Mouse (Mus musculus) lung, adult 2 months (tissue): ENCODE results near the gene Naa30. TPM values are rescaled to one million over a fixed set of nuclear protein-coding genes. Genes with fewer than 3 reads are reported as not detected.

Experiments
- DNase-seq: peaks from one replicate; pipeline ENCODE4 v3.0.0; 2022
- H3K4me1 ChIP-seq: fragments of 200-500 bp; 2 replicates; pipeline ENCODE4 v1.6.1; 2011; ENCODE audit warnings: low read length; ENCODE audit not compliant: control insufficient read depth, insufficient read depth
- H3K4me3 ChIP-seq: fragments of 200-500 bp; replicated peaks from 2 replicates; pipeline ENCODE3; 2011; ENCODE audit warnings: low read depth, mild to moderate bottlenecking, control low read depth, low read length; ENCODE audit errors: extremely low read depth
- CTCF ChIP-seq: fragments of 200-500 bp; IDR thresholded peaks from 2 replicates; pipeline ENCODE4 v1.5.1; 2011; ENCODE audit warnings: mild to moderate bottlenecking, low read length, control low read depth; ENCODE audit not compliant: insufficient read depth
- POLR2A ChIP-seq: fragments of 200-500 bp; IDR thresholded peaks from 2 replicates; pipeline ENCODE4 v1.6.1; 2011; ENCODE audit warnings: low read depth, mild to moderate bottlenecking, control low read depth, low read length, borderline replicate concordance; ENCODE audit errors: extremely low read depth
- WGBS: fragments of 180-500 bp; shearing (Covaris S2); methylation state at CpG from one replicate; pipeline ENCODE4 v1.1.7; 2018; 5-methylcytosine and 5-hydroxymethylcytosine counted together
- polyA plus RNA-seq: library from polyadenylated mRNA; depleted of rRNA; stranded (reverse); fragments of >200 nt; gene quantifications from 2 replicates; pipeline ENCODE4 v1.2.3, GENCODE M21; 2012; rRNA removed

Naa30 gene
- polyA plus RNA-seq, 1 experiment = 7.5 TPM

DNA sequence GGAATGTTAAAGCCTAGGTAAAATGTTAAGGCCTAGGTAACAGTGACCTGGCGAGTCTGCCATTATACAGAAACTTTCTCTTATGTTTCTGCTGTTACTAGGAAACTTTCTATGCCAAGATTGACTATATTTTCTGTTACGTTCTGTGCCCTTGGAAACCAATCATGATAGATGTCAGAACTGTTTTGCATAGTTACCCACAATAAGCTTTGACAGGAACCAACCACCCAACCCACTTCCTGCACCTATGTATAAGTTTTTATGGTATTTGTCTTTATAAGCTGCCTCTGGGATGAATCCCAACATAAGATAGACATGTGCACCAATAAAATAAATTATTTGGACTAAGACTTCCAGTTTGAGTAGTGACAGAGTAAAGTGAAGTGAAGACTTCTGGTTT, 49.7 kb downstream of the Naa30 start:
- Histone ChIP-seq H3K4me3 (no peak overlapping the region), H3K4me1 (no peaks in the 10 kb centered on the region)
- DNase-seq = no peak
- 86% methylated on average over 2 of the region's 2 CpGs for WGBS
- TF ChIP-seq CTCF (no peak), POLR2A (no peak)

DNA sequence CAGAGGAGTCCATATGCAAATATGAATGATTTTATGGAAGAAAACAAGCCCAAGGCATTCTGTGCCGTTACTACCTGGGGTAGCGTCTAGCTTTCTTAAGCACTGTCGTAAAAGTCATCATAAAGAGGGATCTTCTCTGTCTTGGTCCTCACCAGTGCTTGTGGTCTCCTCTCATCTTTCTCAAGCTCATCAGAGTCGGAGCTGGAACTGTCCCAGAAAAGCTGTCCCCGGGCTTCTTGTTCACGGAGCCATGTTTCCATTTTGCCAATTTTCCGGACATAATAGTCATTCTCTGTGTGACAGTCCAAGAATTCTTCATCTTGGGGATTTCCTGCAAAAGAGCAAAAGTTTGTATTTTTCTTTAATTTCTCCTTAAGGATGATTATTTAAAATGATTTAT, 54.4 kb downstream of the Naa30 start:
- DNase-seq = no peak
- 77% methylated on average over 7 of the region's 7 CpGs for WGBS
- no peak for TF ChIP-seq POLR2A
- no peak for TF ChIP-seq CTCF
- Histone ChIP-seq H3K4me3 (no peak overlapping the region), H3K4me1 (no peaks in the 10 kb centered on the region)

DNA sequence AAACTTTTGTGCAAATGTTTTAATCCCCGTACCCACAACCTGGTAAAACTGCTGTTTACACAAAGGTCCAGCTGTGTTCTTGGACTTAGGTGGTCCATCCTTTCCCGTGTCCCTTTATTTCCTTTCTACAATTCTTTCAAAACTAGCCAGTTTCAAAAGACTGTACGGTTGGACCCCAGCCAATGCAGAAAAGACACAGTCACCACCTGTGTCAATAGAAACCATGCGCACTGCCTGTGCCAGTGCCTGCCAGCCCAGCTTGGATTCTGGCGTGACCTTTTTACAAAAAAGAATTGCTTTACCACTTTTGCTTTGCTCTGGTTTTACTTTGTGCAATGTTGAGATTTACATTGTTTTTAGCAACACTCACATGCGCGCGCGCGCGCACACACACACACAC, 55.0 kb downstream of the Naa30 start:
- Histone ChIP-seq H3K4me3 (no peak overlapping the region), H3K4me1 (no peaks in the 10 kb centered on the region)
- TF ChIP-seq CTCF = no peak
- no peak for TF ChIP-seq POLR2A
- 73% methylated on average over 11 of the region's 11 CpGs for WGBS
- no peak for DNase-seq

DNA sequence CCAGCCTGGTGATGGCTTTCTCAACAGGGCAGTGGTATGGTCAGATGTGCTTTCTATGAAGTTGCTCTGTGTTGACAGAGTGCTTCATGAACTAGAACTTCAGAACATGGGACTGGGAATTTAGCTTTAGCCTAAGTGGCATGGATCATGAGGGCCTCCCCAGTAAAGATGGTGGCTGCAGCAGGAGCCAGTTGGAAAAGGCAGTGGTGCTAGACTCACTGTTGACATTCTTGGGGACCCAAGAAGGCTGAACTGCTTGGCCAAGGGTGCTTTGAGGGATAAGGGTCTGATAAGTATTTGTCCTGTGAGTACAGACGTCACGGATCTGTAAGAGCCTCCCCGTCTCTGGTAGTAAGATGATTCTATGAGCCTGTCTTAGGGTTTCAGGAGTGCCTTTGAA, 59.8 kb downstream of the Naa30 start:
- Histone ChIP-seq H3K4me1 (no peaks in the 10 kb centered on the region; the same call in 1 of the 2 replicates), H3K4me3 (no peak overlapping the region)
- DNase-seq = no peak
- no peak for TF ChIP-seq POLR2A
- no peak for TF ChIP-seq CTCF
- WGBS = 76% methylated on average over 3 of the region's 3 CpGs

DNA sequence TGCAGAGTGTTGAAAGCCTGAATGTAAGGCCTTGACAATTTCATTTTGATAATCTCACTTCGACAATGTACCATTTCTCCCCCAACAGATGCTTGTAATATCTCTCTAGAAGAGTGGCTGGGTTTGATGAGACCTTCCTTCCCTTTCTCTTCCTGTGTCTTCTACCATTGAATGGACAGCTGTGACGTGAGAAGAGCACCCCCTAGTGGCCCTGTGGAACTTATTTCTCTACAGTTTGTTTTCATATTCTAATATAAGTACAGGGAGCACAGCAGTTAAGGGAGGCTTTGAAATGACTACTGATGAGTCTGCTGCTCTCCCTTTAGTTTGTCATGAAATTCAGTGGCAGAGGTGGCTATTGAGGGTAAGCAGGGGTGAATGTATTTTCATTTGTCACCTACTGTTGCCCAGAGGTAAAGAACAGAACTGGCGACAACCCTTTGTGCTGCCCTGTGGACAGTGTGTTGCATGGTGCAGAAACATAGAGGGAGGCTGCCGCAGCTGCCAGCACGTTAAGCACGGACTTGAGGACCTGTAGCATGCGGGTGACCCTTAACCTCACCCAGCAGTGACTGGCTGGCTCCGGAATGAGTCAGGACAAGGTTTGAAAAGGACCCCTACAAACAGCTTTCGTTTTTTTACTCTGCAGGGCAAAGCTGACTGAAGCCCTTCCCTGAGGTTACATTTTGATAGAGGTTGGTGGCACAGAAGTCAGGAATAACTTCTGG, 62.9 kb downstream of the Naa30 start:
- Histone ChIP-seq H3K4me1 (no peaks in the 10 kb centered on the region; the same call in 1 of the 2 replicates), H3K4me3 (no peak overlapping the region)
- 42% methylated on average over 9 of the region's 9 CpGs for WGBS
- peak; percentile 19 for DNase-seq
- TF ChIP-seq POLR2A = no peak
- TF ChIP-seq CTCF = peak; percentile 34; the same call in 1 of the 2 replicates

DNA sequence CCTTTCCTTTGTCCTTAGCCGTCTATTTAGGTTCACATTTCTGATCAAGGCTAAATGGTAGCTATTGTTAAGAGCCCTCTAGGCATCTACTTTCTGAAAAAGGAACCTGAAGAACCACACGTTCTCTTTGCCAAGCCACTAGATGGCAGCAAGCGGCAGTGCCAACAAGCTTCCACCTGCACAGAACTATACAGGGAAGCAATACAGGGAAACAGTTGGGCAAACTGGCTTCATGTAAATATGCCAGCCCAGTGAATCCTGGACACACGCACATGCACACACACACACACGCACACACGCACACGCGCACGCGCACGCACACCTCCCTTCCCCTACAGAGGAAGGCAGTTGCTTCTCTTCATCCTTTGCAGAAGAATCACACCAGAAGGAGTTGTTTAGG, 66.2 kb downstream of the Naa30 start:
- Histone ChIP-seq H3K4me1 (no peaks in the 10 kb centered on the region; the same call in 1 of the 2 replicates), H3K4me3 (no peak overlapping the region)
- peak; percentile 20 for DNase-seq
- no peak for TF ChIP-seq POLR2A
- TF ChIP-seq CTCF = peak; percentile 81
- 33% methylated on average over 11 of the region's 11 CpGs for WGBS

Other genes starting within 250 kb of the Naa30 start
- 7.1 and 10.6 TPM in 2 replicates for gene Ap5m1, start 106.1 kb upstream of the Naa30 start, polyA plus RNA-seq
- 8.2 and 8.7 TPM in 2 replicates for gene Exoc5, start 105.6 kb upstream of the Naa30 start, polyA plus RNA-seq
- gene ccdc198, start 73.2 kb downstream of the Naa30 start, polyA plus RNA-seq = not detected in 2 replicates